Mouse (Mus musculus) spleen, adult 2 months (tissue): ENCODE measurements around the gene Dusp18. TPM values are rescaled to one million over a fixed set of nuclear protein-coding genes. Genes with fewer than 3 reads are reported as not detected.

Experiments
- DNase-seq, 2 experiments: peaks; one replicate each; pipeline versions ENCODE4 v3.0.0 to v3.0.0-alpha.2; 2012 to 2021; ENCODE audit warnings: low spot score in 2 of 2, low read depth in 1 of 2
- H3K27ac ChIP-seq: fragments of 200-500 bp; 2 replicates; pipeline ENCODE4 v1.5.1; 2012; ENCODE audit warnings: low read length, inconsistent platforms; ENCODE audit not compliant: insufficient read depth
- H3K27me3 ChIP-seq: fragments of 200-500 bp; 2 replicates; pipeline ENCODE4 v1.6.1; 2012; ENCODE audit warnings: mild to moderate bottlenecking, moderate library complexity, low read length, inconsistent platforms; ENCODE audit not compliant: control insufficient read depth, insufficient read depth
- H3K36me3 ChIP-seq: fragments of 200-500 bp; 2 replicates; pipeline ENCODE4 v1.6.1; 2012; ENCODE audit warnings: mild to moderate bottlenecking, low read length, inconsistent platforms; ENCODE audit not compliant: control insufficient read depth, insufficient read depth
- H3K4me1 ChIP-seq: fragments of 200-500 bp; 2 replicates; pipeline ENCODE4 v1.6.1; 2011; ENCODE audit warnings: inconsistent platforms; ENCODE audit not compliant: control insufficient read depth, insufficient read depth, insufficient read length
- H3K4me3 ChIP-seq: fragments of 200-500 bp; 2 replicates; pipeline ENCODE4 v1.5.1; 2011; ENCODE audit warnings: mild to moderate bottlenecking, inconsistent platforms; ENCODE audit not compliant: insufficient read depth, insufficient read length; ENCODE audit errors: extremely low read depth
- CTCF ChIP-seq: fragments of 200-500 bp; IDR thresholded peaks from 2 replicates; pipeline ENCODE4 v1.5.1; 2011; ENCODE audit warnings: mild to moderate bottlenecking, inconsistent platforms; ENCODE audit not compliant: insufficient read depth, insufficient read length, insufficient replicate concordance; ENCODE audit errors: extremely low read depth
- POLR2A ChIP-seq: fragments of 200-500 bp; IDR thresholded peaks from 2 replicates; pipeline ENCODE4 v1.6.1; 2011; ENCODE audit warnings: low read depth, low read length, inconsistent platforms
- WGBS: fragments of 180-500 bp; shearing (Covaris S2); methylation state at CpG from one replicate; pipeline ENCODE4 v1.1.7; 2018; 5-methylcytosine and 5-hydroxymethylcytosine counted together
- polyA plus RNA-seq: library from polyadenylated mRNA; depleted of rRNA; stranded (reverse); fragments of >200 nt; gene quantifications from 2 replicates; pipeline ENCODE4 v1.2.3, GENCODE M21; 2012; rRNA removed

Dusp18 gene
- polyA plus RNA-seq, 1 experiment = 0.44 TPM

DNA sequence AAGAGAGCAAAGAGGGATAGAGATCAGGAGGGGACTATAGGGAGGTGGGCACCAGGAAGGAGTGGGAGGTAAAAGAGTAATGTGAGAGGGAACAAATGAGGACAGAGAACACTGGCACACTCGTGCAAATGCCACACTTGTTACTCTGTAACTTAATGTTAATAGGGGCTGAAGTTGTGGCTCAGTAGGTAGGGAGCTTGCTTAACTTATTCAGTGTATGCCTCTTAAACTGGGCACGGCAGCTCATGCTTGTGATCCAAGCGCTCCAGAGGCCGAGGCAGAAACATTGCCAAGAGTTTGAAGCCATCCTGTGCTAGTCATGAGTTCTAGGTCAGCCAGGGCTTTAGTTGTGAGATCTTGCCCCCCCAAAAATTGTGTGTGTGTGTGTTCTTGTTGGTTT lies 40.1 kb downstream of the Dusp18 start:
- H3K27ac ChIP-seq = no peak overlapping the region
- 86% methylated on average over 4 of the region's 4 CpGs for WGBS
- no peak for DNase-seq

DNA sequence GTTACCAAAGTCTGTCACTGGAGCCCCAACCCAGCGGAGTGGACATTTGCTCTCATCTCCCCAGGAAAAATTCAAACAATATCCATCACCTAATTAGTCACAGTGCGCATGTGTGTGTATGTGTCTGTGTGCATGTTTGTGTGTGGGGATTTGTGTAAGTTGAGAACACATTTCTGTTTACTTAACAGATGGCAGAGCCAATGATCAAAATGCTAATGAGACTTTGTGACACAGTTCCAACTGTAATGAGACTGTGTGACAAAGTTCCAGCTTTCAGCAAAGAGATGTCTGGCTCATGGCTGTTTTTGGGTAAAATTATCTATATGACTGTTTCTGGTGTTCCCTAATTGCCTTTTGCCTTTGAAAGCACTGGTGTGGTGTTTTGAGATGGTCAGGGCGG lies 41.3 kb downstream of the Dusp18 start:
- WGBS = 90% methylated on average over 3 of the region's 3 CpGs
- H3K4me3 ChIP-seq = no peak overlapping the region
- no peaks in the 10 kb centered on the region for H3K36me3 ChIP-seq
- H3K27me3 ChIP-seq = no peaks in the 10 kb centered on the region
- no peak overlapping the region for H3K27ac ChIP-seq
- TF ChIP-seq CTCF = no peak
- TF ChIP-seq POLR2A = no peak
- DNase-seq = no peak
- H3K4me1 ChIP-seq = no peaks in the 10 kb centered on the region

More for the DNA sequence above, 40.1 kb downstream of the Dusp18 start:
- no peaks in the 10 kb centered on the region for H3K4me1 ChIP-seq
- no peaks in the 10 kb centered on the region for H3K27me3 ChIP-seq
- TF ChIP-seq CTCF (no peak), POLR2A (no peak)
- H3K36me3 ChIP-seq = no peaks in the 10 kb centered on the region
- H3K4me3 ChIP-seq = no peak overlapping the region

DNA sequence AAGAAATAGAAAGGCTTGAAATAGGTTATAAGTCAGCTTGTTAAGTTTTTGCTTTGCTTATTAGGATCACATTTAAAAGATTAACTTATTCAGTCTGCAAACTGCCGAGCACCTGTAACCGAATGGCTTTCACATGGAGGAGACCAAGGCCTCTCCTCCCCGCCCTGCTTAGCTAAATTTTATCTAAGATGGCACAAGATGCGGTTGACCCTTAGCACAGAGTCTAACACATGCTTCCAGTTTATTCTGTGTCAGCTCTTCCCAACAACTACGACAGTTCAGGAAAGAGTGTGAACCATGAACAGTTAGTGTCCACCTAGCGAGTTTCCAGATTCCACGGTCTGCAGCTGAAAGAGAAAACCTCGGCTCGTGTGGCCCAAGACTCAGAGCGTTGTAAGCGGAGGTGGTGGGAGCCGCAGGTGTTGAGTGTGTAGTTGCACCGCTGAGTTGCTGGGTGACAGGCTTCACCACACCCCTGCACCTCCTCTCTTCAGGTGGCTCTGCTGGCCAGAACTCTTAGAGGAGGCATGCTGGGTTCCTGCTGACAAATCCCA lies 42.4 kb downstream of the Dusp18 start:
- Histone ChIP-seq H3K4me3 (no peak overlapping the region), H3K4me1 (no peaks in the 10 kb centered on the region), H3K27me3 (no peaks in the 10 kb centered on the region), H3K36me3 (no peaks in the 10 kb centered on the region), H3K27ac (no peak overlapping the region)
- no peak for DNase-seq
- TF ChIP-seq CTCF (no peak), POLR2A (no peak)
- WGBS = 91% methylated on average over 13 of the region's 13 CpGs

DNA sequence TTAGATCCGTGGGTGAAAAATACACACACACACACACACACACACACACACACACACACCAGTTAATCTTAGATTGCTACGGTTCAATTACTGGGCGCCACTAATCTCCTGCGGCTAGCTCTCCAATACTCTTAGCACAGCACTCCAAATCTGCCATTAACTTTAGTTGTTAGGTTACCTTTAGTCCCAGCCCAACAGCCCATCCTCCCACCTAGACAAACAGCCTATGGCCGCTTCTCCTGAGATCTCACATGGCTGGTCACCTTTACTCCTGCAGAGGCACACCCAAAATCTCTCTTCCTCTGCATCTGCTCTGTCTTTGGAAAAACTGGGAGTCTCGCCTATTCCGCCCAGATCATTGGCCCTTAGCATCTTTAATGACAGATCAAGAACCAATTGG lies 46.3 kb downstream of the Dusp18 start:
- H3K27ac ChIP-seq = no peak overlapping the region
- no peaks in the 10 kb centered on the region; the same call in 1 of the 2 replicates for H3K27me3 ChIP-seq
- H3K36me3 ChIP-seq = no peaks in the 10 kb centered on the region
- DNase-seq = no peak
- no peak overlapping the region for H3K4me3 ChIP-seq
- TF ChIP-seq POLR2A (no peak), CTCF (no peak)
- 82% methylated on average over 7 of the region's 7 CpGs for WGBS
- no peaks in the 10 kb centered on the region for H3K4me1 ChIP-seq

DNA sequence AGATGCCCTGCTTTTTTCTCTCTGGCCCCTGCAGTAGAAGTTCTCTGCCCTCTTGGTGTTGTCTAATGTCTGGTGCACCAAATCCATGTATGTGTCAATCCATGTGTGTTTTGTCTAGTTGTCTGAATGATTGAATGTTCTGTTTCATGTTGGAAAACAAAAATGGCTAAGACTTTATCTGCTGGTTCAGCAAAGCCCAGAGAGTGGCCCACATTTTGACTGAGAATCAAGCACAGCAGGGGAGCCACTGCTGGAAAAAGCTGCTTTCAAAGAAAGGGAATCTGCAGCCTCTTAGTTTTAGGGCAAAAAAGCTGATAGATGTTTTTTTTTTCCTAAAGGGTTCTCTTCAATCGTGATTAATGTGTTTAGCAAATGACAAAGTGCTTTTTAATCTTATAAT lies 51.3 kb downstream of the Dusp18 start:
- Histone ChIP-seq H3K4me3 (no peak overlapping the region), H3K27me3 (no peaks in the 10 kb centered on the region; the same call in 1 of the 2 replicates), H3K27ac (no peak overlapping the region), H3K36me3 (no peaks in the 10 kb centered on the region), H3K4me1 (no peaks in the 10 kb centered on the region)
- DNase-seq = no peak
- TF ChIP-seq POLR2A (no peak), CTCF (no peak)
- 38% methylated on average over 1 of the region's 1 CpGs for WGBS

Other genes starting within 250 kb of the Dusp18 start
- gene Morc2a, start 246.0 kb upstream of the Dusp18 start, polyA plus RNA-seq = 7.0 and 7.5 TPM in 2 replicates
- 0.05 and 0.06 TPM in 2 replicates for gene Osbp2, start 31.3 kb upstream of the Dusp18 start, polyA plus RNA-seq
- 0.02 TPM in 1 of 2 replicates, not detected in the other for gene 4921536K21Rik, start 142 bp upstream of the Dusp18 start, polyA plus RNA-seq
- gene Slc35e4, start 19.4 kb downstream of the Dusp18 start, polyA plus RNA-seq = 3.4 and 5.0 TPM in 2 replicates
- gene Tcn2, start 36.9 kb downstream of the Dusp18 start, polyA plus RNA-seq = 62.0 and 66.0 TPM in 2 replicates
- gene Pes1, start 68.7 kb downstream of the Dusp18 start, polyA plus RNA-seq = 33.6 and 35.5 TPM in 2 replicates
- gene 4930556J24Rik, start 81.5 kb downstream of the Dusp18 start, polyA plus RNA-seq = not detected in 2 replicates
- gene Gal3st1, start 88.4 kb downstream of the Dusp18 start, polyA plus RNA-seq = 0.34 and 0.63 TPM in 2 replicates
- gene Sec14l4, start 136.2 kb downstream of the Dusp18 start, polyA plus RNA-seq = 0.07 and 0.22 TPM in 2 replicates
- gene Sec14l3, start 169.6 kb downstream of the Dusp18 start, polyA plus RNA-seq = not detected in 2 replicates
- gene Mtfp1, start 200.2 kb downstream of the Dusp18 start, polyA plus RNA-seq = 5.1 and 6.2 TPM in 2 replicates
- 1.9 and 2.9 TPM in 2 replicates for gene Sec14l2, start 228.2 kb downstream of the Dusp18 start, polyA plus RNA-seq
- 20.6 and 26.2 TPM in 2 replicates for gene Rnf215, start 240.0 kb downstream of the Dusp18 start, polyA plus RNA-seq